Comparison of ENCODE assay signal across 8 mouse cellular contexts in genomic region chrX:56755646-56756045, GRCm38 (mm10). TPM values are rescaled to one million over a fixed set of nuclear protein-coding genes. Genes with fewer than 3 reads are reported as not detected.
DNase-seq lines count a peak whose midpoint lies in the region; ATAC-seq lines count a peak whose summit lies in the region.

No protein-coding gene starts in this region.

- H3K9me3 ChIP-seq in liver, embryonic 16.5 days (replicated peaks; ENCODE audit: control insufficient read depth, low read length): no peaks in the 10 kb centered on the region

- H3K4me2 ChIP-seq in liver, embryonic 16.5 days (ENCODE audit: low read depth, low read length): no peak overlapping the region

- H3K27ac ChIP-seq in liver, embryonic 16.5 days (ENCODE audit: low read length): no peak overlapping the region

- 16% methylated on average over 2 of the region's 2 CpGs for WGBS in liver, embryonic 16.5 days (ENCODE audit: insufficient replicate concordance)

- peaks cover 4% of the 10 kb centered on the region for H3K4me1 ChIP-seq in liver, embryonic 16.5 days (ENCODE audit: control insufficient read depth, low read depth, low read length)

- peak; percentile 28 for DNase-seq in kidney, adult 18-20 months
- no peak for DNase-seq in kidney, adult 11 months
- DNase-seq in A20 (ENCODE audit: low read depth, low spot score) (peak; percentile 45), adipocyte (ENCODE audit: low spot score) (peak; percentile 61)
- DNase-seq in embryo, embryonic 10.5 days (ENCODE audit: low spot score): peak; percentile 60
- DNase-seq in thymus, postnatal 4 days: peak; percentile 35
- DNase-seq in urinary bladder, postnatal 10 days (ENCODE audit: low spot score): no peak

- H3K27me3 ChIP-seq in liver, embryonic 16.5 days (ENCODE audit: control insufficient read depth, insufficient read depth, low read depth, low read length): no peaks in the 10 kb centered on the region

- no peak overlapping the region for H3K9ac ChIP-seq in liver, embryonic 16.5 days (ENCODE audit: low read depth, low read length)

- ATAC-seq in liver, embryonic 16.5 days (ENCODE audit: low read depth): peak; percentile 43; the same call in 1 of the 2 replicates

- no peak overlapping the region for H3K4me3 ChIP-seq in liver, embryonic 16.5 days (ENCODE audit: low read depth, low read length)

- no peaks in the 10 kb centered on the region for H3K36me3 ChIP-seq in liver, embryonic 16.5 days (ENCODE audit: control insufficient read depth, insufficient read depth)

RNA-seq across cellular contexts. Expression of gene Fhl1, which starts 24.1 kb away (rescaled TPM):
- 17.0 and 24.9 TPM in 2 replicates for polyA plus RNA-seq in liver, embryonic 16.5 days (2015; fragmentation: Nextera tagmentation; extraction: Ambion mirVana)

Comparison
In these comparisons a context has a peak if more than half of its experiments do, and no peak if none do; other contexts are left out.
1. DNase-seq: peak in kidney, adult 18-20 months (single experiment), A20 (single experiment), adipocyte (single experiment), embryo, embryonic 10.5 days (single experiment) and thymus, postnatal 4 days (single experiment); none in kidney, adult 11 months (single experiment) and urinary bladder, postnatal 10 days (single experiment).